Mouse (Mus musculus) retina, postnatal 7 days (tissue): ENCODE data around the gene Synpo2l.
"Not testable (repeated sequence)": the region's sequence is repeated elsewhere in the genome, so short reads cannot be mapped to it uniquely, and the experiment has no call there.

Experiments used
- DNase-seq: peaks from one replicate; pipeline ENCODE4 v3.0.0-alpha.2; 2012; ENCODE audit warnings: low read depth, low spot score

The Synpo2l gene

DNA sequence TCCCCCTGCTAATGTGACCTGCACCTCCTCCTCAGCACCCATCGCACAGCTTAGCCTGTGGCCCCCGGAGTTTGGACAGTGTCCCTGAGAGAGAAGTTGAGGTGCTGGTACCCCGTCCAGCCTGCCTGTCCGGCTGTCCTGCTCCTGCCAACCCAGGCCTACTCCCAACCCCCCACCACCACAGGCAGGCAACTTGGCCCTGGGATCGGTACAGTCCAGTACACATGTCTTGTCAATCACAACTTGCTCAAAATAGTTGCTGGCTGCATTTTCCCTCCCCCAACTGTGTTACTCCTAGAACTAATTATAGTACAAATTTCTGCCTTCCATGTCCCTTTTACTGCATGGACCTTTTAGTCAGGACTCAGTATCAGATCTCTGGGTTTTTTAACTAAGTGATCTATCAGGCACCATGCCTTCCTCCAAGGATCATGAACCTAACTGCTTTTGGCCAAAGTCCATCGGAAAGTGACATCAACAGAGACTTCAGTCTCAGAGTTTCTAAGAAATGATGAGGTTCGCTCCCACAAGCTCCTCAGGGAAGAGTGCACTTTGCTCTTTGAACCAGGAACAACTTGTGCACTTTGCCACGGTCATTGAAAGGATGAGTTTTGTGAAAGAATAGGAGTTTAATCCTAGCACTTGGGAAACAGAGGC, at the start of gene Synpo2l:
Gene Synpo2l, minus strand, starts transcription at position 201 of the 657 bp plus-strand sequence.
- DNase-seq = no peak

DNA sequence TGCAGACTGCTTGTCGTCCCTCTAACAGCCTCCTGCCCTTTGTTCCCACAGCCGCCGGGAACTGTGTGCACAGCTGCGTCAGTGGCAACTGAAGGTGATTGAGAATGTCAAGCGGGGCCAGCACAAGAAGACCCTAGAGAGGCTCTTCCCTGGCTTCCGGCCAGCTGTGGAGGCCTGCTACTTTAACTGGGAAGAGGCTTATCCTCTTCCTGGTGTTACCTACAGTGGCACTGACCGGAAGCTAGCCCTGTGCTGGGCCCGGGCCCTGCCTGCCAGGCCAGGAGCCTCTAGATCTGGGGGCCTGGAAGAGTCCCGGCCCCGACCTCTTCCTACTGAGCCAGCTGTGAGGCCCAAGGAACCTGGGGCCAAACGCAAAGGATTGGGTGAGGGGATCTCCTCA, 45.7 kb upstream of the Synpo2l start:
- no peak for DNase-seq

DNA sequence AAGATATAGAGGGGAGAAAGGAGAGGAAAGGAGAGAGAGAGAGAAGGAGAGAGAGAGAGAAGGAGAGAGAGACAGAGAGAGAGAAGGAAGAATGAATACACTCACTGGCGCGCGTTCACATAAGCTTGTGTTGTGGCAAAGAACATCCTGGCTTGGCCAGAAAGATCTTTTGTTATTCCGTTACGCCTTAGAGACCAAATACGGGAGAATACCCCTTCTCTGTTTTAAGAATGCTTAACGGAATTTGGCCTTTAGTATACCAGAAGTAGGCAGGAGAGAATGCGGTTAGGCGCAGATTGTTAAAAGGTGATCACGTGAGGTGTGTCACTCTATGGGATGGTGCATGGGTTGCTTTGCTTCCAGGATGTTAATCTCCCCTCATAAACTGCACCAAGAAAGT, 40.1 kb upstream of the Synpo2l start:
- DNase-seq = no peak

DNA sequence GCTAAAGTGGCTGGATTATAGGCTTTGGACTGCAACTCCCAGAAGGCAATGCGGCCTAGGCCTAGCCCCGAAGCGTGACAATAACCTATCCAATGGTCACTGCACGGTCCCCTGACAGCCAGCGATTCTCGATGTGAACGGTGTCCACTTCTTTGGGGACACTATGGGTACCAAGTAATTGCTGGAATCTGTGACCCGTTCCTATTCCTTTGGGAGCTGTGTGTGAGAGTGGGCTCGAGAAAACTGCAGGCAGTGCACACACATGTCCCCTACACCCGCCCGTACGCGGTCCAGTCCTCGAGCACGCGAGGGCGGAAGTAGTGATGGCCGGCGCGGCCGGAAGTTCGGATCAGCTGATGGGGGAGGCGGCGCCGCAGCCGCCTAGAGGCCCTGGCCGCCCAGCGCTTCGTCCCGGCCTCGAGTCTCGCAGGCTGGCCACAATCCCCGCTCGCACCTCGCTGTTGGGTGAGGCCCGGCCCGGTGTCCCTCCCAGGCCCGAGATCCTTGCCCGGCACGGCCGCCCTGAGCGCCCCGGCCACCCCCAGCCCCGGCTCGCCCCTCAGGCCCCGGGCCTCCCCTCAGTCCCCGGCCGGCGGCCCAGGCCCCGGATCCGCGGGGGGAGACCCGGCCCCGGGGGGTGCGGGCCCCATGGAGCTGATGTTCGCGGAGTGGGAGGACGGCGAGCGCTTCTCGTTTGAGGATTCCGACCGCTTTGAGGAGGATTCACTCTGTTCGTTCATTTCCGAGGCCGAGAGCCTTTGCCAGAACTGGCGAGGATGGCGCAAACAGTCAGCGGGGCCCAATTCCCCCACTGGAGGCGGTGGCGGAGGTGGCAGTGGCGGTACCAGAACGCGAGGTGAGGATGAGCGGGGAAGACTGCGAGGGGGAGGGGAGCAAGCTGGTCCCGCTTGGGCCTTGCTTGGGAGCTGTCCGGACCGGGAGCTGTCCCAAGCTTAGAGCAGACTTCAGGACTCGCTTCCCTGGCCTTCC, 39.3 kb upstream of the Synpo2l start, which contains the start of gene Zswim8:
Gene Zswim8, plus strand, starts transcription at position 352 of the 990 bp plus-strand sequence.
- DNase-seq = peak; percentile 84

DNA sequence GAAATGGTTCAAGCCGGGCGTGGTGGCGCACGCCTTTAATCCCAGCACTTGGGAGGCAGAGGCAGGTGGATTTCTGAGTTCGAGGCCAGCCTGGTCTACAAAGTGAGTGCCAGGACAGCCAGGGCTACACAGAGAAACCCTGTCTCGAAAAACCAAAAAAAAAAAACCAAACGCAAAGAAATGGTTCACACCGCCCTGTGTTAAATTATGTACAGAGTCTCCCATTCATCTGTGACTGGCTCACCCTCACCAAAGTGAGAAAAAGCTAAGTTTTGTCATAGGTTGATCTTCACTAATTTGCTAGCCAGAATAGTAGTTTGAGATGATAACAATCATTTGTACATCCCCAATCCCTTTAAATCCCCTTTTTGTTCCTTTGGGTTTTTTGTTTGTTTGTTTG, 35.3 kb upstream of the Synpo2l start:
- not testable (repeated sequence) for DNase-seq

DNA sequence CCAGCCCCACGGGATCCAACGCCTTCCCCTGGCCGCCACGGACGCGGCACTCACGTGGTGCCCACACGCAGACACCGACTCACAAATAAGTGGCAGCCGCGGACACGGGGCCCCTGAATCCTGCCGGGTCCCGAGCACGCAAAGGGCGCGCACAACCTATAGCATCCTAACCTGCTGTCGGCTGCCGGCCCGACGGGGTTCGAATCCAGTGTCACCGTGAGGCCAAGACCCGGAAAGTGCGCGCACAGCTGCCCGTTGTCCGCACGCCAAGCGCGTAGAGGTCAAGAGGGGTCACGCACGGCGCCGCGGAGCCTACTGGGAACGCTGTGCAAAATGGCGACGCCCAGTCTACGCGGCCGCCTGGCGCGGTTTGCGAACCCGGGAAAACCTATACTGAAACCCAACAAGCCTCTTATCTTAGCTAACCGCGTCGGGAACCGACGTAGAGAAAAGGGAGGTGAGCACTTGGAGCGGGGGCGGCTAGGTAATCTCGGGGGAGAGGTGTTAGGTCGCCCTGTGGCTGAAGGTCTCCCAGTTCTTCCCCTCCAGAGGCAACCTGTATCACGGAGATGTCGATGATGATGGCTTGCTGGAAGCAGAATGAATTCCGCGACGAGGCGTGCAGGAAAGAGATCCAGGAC, 34.7 kb upstream of the Synpo2l start, which contains the start of gene Chchd1:
Gene Chchd1, plus strand, starts transcription at position 266 of the 641 bp plus-strand sequence.
- peak; percentile 82 for DNase-seq

DNA sequence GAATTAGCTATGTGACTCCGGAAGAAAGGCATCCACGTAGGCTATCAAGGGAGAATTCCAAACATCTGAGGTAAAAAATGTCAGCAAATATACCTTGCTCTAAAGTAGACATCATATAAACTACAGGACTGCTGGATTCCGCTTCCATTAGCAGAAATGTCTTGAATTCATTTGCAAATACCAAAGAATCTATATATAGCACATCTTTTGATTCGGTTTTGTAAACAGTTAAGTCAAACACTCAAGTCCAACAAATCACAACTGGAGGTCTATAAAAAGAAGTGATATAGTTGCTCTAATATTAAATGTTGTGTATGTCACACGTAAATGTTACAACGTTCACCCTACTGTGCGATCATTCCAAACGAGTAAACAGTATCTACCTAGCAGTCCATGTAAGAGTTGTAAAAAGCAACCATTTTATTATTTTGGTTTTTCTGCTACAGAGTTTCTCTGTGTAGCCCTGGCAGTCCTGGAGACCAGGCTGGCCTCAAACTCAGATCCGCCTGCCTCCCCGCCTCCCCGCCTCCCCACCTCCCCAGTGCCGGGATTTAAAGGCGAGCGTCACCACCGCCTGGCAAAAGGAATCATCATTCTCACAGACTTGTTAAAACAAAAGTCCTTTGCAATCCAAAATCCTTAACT, 34.1 kb upstream of the Synpo2l start:
- DNase-seq = no peak

DNA sequence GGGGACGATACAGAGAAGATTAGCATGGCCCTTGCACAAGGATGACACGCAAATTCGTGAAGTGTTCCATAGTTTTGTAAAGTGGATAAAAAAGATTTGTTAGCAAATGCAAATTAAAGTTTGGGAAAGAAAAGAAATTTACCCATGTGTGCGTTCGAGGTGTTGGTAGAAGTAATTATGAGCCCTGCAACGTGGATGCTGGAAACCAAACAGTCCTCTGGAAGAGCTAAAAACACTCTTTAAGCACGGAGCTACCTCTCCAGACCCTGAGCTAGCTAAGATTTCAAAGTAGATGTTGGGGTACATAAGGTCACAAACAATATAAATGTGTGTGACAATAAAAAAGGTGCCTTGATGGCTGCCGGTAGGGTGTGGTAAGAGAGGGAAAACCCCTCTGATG, 33.4 kb upstream of the Synpo2l start:
- no peak for DNase-seq

DNA sequence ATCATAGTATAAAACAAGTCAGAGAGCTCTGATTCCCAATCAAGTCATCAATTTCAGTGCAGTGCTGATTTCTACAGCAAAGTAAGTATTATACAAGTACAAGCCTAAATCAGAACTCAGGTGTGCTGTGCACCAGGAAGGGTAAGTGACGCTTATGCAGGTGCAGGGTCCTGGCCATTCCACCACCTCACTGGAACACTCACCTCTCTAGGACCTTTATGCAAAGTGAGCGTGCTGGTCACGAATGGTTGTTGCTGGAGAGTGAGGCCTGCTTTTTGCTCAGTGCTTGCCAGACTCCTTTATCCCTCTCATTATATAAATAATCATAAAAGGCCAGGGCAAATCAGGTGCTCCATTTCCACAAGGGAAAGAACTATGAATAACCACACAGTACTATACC, 32.2 kb upstream of the Synpo2l start:
- DNase-seq = no peak

DNA sequence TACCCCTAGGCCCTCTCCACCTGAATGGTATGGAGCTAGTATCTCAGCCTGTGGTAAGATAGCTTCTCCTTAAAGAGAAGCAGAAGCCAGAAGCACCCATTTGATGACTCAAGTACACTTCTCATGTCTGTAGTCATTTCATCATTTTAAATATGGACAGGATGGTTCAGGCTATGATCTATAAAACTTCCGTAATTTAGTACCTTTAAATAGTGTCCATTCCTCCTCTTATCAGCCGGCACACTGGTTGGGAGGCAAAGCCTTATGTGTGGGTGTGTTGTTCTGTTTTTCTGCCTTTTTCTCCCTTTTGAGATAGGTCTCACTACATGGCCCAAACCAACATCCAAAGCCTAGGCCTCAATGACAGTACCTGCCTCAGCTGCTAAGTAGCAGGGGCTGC, 30.4 kb upstream of the Synpo2l start:
- DNase-seq = no peak

DNA sequence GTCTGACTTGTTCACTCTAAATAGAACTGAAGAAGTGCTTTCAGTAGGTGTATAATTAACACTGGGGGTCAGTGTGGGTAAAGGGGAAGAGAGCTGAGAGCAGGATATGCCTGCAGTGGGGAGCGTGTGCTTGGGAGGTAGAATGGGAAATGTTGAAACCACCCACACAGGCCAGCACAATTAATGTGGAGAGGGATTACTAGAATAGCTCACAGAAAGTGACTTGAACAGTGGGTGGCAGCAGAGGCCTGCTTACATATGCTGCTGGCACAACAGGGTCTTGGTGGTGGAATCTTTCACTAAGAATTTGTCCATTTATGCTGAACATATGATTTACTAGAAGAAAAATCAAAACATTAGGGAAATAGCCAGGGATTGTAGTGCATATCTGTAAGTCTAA, 28.8 kb upstream of the Synpo2l start:
- DNase-seq = no peak

DNA sequence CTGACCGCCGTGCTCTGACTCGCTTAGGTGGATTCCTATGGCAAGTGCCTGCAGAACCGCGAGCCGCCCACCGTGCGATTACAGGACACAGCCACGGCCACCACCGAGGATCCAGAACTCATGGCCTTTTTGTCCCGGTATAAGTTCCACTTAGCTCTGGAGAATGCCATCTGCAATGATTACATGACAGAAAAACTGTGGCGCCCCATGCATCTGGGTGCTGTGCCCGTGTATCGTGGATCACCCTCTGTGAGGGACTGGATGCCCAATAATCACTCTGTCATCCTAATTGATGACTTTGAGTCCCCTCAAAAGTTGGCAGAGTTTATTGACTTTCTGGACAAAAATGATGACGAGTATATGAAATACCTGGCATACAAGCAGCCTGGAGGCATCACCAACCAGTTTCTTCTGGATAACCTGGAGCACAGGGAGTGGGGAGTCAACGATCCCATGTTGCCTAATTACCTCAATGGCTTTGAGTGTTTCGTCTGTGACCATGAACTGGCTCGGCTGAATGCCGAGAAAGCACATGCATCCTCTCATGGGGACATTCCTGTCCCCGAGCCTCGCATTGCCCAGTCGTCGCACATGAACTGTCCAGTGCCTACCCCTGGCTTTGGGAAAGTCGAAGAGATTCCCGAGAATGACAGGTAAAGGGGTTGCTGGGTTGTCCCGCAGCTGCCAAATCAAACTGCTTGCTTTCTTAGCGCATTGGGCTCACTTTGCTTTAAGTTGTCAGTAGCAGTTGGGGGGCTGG, 27.8 kb upstream of the Synpo2l start:
- no peak for DNase-seq

DNA sequence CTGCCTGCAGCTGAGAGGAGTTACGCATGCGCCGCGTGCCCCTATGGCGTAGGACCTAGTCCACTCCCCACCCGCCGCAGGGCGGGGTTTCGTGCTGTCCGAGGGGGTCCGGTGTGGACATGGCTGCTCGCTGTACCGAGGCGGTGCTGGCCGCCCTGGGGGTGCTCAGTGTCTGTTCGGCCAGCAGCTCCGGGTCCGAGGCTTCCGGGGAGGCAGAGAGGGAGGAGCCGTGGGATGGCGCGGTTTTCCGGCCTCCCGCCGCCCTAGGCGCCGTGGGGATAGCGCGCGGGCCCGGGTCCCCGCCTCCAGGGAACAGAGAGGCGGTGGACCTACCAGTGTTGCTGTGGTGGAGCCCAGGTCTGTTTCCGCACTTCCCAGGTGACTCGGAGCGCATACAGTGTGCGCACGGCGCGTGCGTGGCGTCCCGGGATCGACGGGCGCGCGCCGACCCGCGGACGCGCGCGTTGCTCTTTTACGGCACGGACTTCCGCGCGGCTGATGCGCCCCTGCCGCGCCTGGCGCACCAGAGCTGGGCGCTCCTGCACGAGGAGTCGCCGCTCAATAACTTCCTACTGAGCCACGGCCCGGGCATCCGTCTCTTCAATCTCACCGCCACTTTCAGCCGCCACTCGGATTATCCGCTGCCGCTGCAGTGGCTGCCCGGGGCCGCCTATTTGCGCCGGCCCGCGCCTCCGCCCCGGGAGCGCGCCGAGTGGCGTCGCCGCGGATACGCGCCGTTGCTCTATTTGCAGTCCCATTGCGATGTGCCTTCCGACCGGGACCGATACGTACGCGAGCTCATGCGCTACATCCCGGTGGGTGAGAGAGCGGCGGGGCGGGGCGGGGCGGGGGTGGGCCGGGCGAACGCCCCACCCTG, 27.0 kb upstream of the Synpo2l start, which contains the start of gene Fut11:
Gene Fut11, plus strand, starts transcription at position 85 of the 877 bp plus-strand sequence.
- DNase-seq = peak; percentile 69

DNA sequence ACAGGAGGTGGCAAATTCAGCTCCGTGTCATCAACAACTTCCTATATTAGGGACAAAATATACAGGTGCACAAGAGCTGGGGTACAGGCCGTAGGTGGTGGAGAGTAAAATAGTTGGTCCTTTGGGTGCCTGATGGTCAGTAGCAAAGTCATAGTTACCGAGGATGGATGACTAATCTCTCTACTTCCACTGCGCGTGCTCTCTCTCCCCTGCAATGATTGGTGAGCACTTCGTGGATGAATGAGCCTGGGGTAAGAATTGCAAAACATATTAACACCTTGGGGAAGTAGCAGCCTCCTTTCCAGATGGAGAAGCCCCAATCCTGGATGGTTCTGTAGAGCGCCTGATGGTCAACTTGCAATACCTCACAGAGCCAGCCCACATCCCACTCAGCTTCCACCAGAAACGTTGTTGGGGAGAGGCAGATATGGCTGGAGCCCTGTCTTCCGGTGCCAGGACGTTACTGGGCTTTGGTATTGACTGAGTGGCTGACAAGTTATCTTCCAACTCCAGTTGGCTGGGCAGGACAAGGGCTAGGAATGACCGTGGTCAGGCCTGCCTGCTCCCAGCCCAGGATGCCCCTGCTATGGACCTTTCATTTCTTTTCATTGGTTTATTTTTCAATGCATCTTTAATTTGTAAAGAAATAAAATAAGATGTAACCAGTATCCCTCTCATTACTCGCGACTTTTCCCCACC, 26.2 kb upstream of the Synpo2l start:
- DNase-seq = no peak

DNA sequence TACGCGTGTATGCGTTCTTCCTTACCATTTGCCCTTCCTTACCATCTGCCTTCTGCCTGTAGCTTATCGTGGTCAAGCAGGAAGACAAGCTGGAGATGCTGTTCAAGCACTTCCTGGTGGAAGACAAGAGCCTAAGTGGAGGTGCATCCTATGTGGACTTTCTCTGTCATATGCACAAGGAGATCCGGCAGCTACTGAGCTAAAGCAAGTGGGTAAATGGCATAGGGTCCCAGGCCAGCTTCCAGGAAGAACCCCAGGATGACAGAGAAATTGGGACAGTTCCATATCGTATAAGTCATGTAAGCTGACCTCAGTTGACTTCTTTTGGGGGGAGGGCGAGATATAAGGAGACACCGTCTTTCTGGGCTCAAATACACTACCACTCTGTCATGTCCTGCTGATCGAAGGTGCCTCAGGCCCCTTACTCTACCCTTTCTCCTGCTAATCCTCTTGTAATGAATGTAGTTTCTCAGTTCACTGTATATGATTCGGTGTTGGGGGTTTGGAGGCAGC, 25.5 kb upstream of the Synpo2l start:
- no peak for DNase-seq

DNA sequence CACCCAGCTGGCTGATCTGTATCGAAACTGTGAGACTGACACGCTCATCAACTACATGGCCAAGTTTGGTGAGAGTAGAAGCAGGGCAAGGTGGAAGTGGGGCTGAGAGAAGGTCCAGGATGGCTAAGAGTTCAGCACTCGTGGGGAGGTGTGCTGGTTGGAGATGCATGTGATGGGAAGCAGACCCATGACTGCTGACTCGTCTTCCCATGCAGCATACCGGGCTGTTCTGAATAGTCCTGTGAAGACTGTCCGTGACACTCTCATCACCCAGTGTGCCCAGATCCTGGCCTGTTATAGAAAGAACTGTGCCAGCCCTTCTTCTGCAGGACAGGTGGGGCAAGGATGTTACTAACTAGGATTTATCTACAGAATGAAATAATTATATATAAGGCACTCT, 23.6 kb upstream of the Synpo2l start:
- DNase-seq = no peak

DNA sequence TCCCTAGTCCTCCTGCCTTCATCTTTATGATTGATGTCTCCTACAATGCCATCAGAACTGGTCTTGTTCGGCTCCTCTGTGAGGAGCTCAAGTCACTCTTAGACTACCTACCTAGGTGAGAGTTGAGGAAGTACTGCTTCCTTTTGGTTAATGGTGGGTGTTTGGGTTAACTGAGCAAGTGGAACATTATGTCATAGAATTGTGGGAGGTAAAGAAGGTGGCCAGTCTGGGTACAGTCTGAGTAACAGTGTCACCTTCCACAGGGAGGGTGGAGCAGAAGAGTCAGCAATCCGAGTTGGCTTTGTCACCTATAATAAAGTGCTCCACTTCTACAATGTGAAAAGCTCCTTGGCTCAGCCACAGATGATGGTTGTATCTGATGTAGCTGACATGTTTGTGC, 20.9 kb upstream of the Synpo2l start:
- no peak for DNase-seq

DNA sequence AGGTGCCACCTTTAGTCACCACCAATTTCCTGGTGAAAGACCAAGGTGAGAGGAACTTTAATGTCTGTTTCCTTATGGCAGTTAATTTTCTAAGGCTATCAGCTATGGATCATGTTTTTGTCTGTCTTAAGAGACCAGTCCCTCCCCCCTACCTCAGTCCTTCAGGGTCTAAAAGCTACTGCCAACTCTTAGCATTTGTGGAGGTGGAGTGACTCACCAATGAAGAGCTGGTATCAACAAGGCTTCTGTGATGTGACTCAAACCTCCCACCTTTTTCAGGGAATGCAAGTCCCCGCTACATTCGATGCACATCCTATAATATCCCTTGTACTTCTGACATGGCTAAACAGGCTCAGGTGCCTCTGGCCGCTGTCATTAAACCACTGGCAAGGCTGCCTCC, 18.4 kb upstream of the Synpo2l start:
- no peak for DNase-seq

DNA sequence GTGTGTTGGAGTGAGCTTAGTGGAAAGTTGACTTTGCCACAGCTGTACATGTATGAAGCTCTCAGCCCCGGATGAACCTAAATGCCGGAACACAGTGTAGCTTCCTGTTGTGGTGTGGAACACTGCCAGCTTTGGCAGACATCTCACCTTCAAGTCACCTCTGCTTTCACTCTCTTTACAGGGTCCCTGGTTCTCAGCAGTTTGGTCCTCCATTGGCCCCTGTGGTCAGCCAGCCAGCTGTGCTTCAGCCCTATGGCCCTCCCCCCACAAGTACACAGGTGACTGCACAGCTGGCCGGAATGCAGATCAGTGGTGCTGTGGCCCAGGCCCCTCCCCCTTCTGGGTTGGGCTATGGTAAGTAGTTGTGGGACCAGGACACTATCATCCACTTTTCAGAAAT, 14.3 kb upstream of the Synpo2l start:
- DNase-seq = no peak
